Mouse (Mus musculus) heart, postnatal 0 days (tissue): ENCODE data around the gene Gm5737.
A peak's percentile ranks its signal among the peaks of the same experiment; 100 is the strongest.

Source experiments
- CTCF ChIP-seq: IDR thresholded peaks from 2 replicates; pipeline ENCODE4 v1.5.1; 2016; ENCODE audit warnings: antibody characterized with exemption, control low read depth, low read depth
- EP300 ChIP-seq: IDR thresholded peaks from 2 replicates; pipeline ENCODE4 v1.6.1; 2016; ENCODE audit warnings: antibody characterized with exemption, low read depth

DNA sequence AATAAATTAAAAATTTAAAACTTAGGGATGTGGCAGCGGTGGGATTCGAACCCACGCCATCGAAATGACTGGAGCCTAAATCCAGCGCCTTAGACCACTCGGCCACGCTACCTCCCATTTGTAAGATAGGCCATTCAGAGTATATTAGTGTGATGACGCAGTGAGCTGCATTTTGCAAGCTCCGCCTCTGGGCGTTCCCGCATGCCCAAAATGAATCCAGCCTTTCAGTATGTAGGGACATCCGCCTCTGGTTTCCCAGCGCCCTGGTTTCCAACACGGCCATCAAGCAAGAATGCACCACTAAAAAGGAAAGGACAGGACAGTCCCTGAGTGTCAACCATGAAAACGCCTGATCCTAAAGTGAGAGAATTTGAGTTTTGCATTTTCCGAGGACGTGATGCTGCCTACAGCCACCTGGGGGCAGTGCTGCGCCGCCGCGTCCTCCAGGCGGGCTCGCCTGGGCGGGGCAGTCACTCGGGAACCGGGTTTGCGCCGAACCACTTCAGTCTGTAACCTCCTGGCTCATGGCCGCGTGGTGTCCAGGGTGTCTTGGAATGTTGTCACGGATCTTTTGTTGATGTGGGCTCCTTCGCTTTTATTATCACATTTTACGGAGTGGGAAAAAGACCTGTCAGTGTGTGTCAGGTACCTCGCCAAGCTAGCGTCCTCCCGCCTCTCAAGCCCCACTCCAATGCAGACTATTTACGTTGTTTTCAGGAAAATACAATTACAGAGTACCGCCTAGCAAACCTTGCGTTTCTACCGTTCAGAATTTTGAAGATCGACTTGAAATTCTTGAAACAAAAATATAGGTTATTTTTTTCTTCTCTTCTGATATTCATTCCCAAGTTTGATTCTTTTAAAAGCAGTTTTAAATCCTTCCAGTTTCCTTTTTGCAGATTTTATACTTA is 23.5 kb downstream of the Gm5737 start:
- TF ChIP-seq EP300 (peak; percentile 69; the same call in 1 of the 2 replicates), CTCF (peak; percentile 95)
